In the genomic region with DNA sequence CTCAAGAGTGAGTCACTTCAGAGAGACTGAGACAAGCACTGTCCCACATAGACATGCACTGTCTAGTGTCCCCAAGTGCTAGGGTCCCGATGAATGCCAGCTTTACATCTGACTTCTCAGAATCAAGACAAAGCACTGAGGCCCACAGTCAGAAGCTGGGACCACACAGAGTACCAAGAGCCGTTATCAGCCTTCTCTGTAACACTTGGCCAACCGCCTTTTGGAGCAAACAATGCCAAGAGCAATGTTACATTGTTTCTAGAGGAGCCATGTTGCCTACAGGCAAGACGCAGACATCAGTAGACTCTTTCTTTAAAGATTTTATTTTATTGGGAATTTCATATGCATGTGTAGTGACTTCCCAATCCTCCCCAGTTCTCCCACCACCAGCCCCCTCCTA, we compare ENCODE assay signal across 31 mouse cellular contexts.
DNase-seq lines count a peak whose midpoint lies in the region; ATAC-seq and TF ChIP-seq lines count a peak whose summit lies in the region.
"Had no signal": no experiment of that assay in that cellular context is flagged by ENCODE, and none has a peak within 500 bp of the region (broad histone marks: within the 10 kb centered on the region; RNA-seq: fewer than 3 reads in every experiment).

No protein-coding gene starts in this region.

- H3K27ac ChIP-seq in heart, postnatal 0 days (ENCODE audit: low read depth), result no peak overlapping the region
- H3K27ac ChIP-seq: embryonic facial prominence, embryonic 10.5 days; embryonic facial prominence, embryonic 13.5 days; forebrain, embryonic 12.5 days; forebrain, embryonic 15.5 days; heart, adult 2 months; hindbrain, embryonic 14.5 days; hindbrain, postnatal 0 days had no signal

- no peaks in the 10 kb centered on the region for H3K27me3 ChIP-seq in heart, postnatal 0 days (ENCODE audit: control insufficient read depth, insufficient read depth, low read length)
- H3K27me3 ChIP-seq: CH12.LX; embryonic facial prominence, embryonic 13.5 days; forebrain, embryonic 12.5 days; forebrain, embryonic 15.5 days; heart, embryonic 12.5 days; Patski had no signal

- no peak overlapping the region for H3K4me2 ChIP-seq in heart, postnatal 0 days (ENCODE audit: low read depth, low read length)
- H3K4me2 ChIP-seq: embryonic facial prominence, embryonic 13.5 days; forebrain, embryonic 12.5 days; forebrain, embryonic 15.5 days; heart, embryonic 12.5 days; hindbrain, embryonic 14.5 days had no signal

- intact Hi-C loops in heart, postnatal 10 days (cut with DNase I), result no loop called here

- no peak for TF ChIP-seq CTCF in heart, postnatal 0 days (IDR thresholded peaks at IDR 0.05; ENCODE audit: low read depth)

- peak; percentile 27; the same call in 1 of the 2 replicates for ATAC-seq in heart, postnatal 0 days (ENCODE audit: insufficient read depth, low read depth)
- ATAC-seq in megakaryocyte progenitor cell, adult 5-6 weeks (replicated peaks; ENCODE audit: poor library complexity), result no peak
- ATAC-seq: forebrain, embryonic 15.5 days; hindbrain, postnatal 0 days; inflammation-experienced regulatory T-cells, adult 6 months; Patski had no signal

- 0 out of 2 replicates have a peak, but pooled peaks cover 7% of the 10 kb centered on the region for H3K4me1 ChIP-seq in heart, postnatal 0 days (ENCODE audit: control insufficient read depth, insufficient read depth)
- H3K4me1 ChIP-seq: embryonic facial prominence, embryonic 13.5 days; forebrain, embryonic 15.5 days had no signal

- H3K9ac ChIP-seq in heart, postnatal 0 days (replicated peaks; ENCODE audit: low read depth, low read length), result no peak overlapping the region
- H3K9ac ChIP-seq: embryonic facial prominence, embryonic 13.5 days; forebrain, embryonic 12.5 days; forebrain, embryonic 15.5 days; heart, embryonic 12.5 days; hindbrain, embryonic 14.5 days had no signal

- H3K4me3 ChIP-seq in heart, postnatal 0 days (ENCODE audit: low read depth, low read length), result no peak overlapping the region
- H3K4me3 ChIP-seq: embryonic facial prominence, embryonic 10.5 days; embryonic facial prominence, embryonic 13.5 days; erythroblast, embryonic 14.5 days; forebrain, embryonic 12.5 days; forebrain, embryonic 15.5 days; heart, adult 2 months; heart, embryonic 12.5 days had no signal

- H3K36me3 ChIP-seq in heart, postnatal 0 days (replicated peaks; ENCODE audit: control insufficient read depth, insufficient read depth, low read length), result 0 out of 2 replicates have a peak, but pooled peaks cover 7% of the 10 kb centered on the region
- H3K36me3 ChIP-seq: embryonic facial prominence, embryonic 10.5 days; embryonic facial prominence, embryonic 13.5 days; forebrain, embryonic 12.5 days; forebrain, embryonic 15.5 days had no signal

- WGBS in heart, postnatal 0 days, result 63% methylated on average over 4 of the region's 4 CpGs

- no peak for DNase-seq in heart, postnatal 0 days (ENCODE audit: low spot score)
- no peak for DNase-seq in heart, postnatal 10 days
- DNase-seq in adipocyte (ENCODE audit: low spot score), result peak; percentile 46
- peak; percentile 13 for DNase-seq in telencephalon, adult 2 months (ENCODE audit: low read depth, low spot score)
- DNase-seq in testis, postnatal 14 days (ENCODE audit: low spot score), result peak; percentile 72
- DNase-seq in kidney, postnatal 36 days, result no peak
- DNase-seq: adrenal gland, adult 2 months; adrenal gland, postnatal 14 days; B cell, adult 2 months; cerebellum, adult 11-12 months; cerebellum, adult 8-10 months; cerebellum, postnatal 10 days; cerebellum, postnatal 36 days; embryo, embryonic 11 days; gastrocnemius, postnatal 10 days; gastrocnemius, postnatal 36 days; heart, adult 2 months; heart, postnatal 36 days had no signal

- no peak for TF ChIP-seq EP300 in heart, postnatal 0 days (IDR thresholded peaks at IDR 0.05; ENCODE audit: low read depth)

- H3K9me3 ChIP-seq in heart, postnatal 0 days (replicated peaks; ENCODE audit: control insufficient read depth, low read length), result no peaks in the 10 kb centered on the region
- H3K9me3 ChIP-seq: embryonic facial prominence, embryonic 10.5 days; embryonic facial prominence, embryonic 13.5 days; forebrain, embryonic 12.5 days; forebrain, embryonic 15.5 days; G1E; heart, embryonic 12.5 days had no signal

Comparison
In these comparisons a context has a peak if more than half of its experiments do, and no peak if none do; other contexts are left out.
1. DNase-seq: peak in adipocyte (single experiment), telencephalon, adult 2 months (single experiment) and testis, postnatal 14 days (single experiment); none in heart, postnatal 0 days (single experiment), heart, postnatal 10 days (0 of 2) and kidney, postnatal 36 days (0 of 2).